Mouse (Mus musculus): ENCODE results near the gene Sp9. TPM values are rescaled to one million over a fixed set of nuclear protein-coding genes. Genes with fewer than 3 reads are reported as not detected.

Gene Sp9
- polyA plus RNA-seq, 1 experiment from 2014 or later: 0.92 TPM

GRCm38 (mm10) chr2:73278131-73278854, 6.6 kb downstream of the Sp9 start:
- Histone ChIP-seq H3K27me3 (ENCODE audit: control insufficient read depth, insufficient read depth, low read length) (peaks cover 60% of the 10 kb centered on the region), H3K9me3 (ENCODE audit: control insufficient read depth, low read length) (no peaks in the 10 kb centered on the region), H3K4me3 (ENCODE audit: low read depth, low read length) (peak overlapping the region; percentile 14; the same call in 1 of the 2 replicates), H3K27ac (replicated peaks; ENCODE audit: low read depth, low read length) (no peak overlapping the region), H3K9ac (ENCODE audit: low read length) (no peak overlapping the region), H3K4me1 (ENCODE audit: control insufficient read depth, insufficient read depth, low read length) (peaks cover 39% of the 10 kb centered on the region), H3K36me3 (ENCODE audit: control insufficient read depth, insufficient read depth, low read length) (no peaks in the 10 kb centered on the region), H3K4me2 (ENCODE audit: low read depth, severe bottlenecking) (peak overlapping the region; percentile 28)
- no peak for ATAC-seq (ENCODE audit: insufficient number of reproducible peaks, low FRiP score, low TSS enrichment, low read depth)
- peak; percentile 96 for DNase-seq (ENCODE audit: low spot score)
- WGBS: 1% methylated on average over 20 of the region's 20 CpGs

- peak overlapping the region; percentile 28 for H3K4me2 ChIP-seq (ENCODE audit: low read depth, severe bottlenecking)
- no peaks in the 10 kb centered on the region for H3K36me3 ChIP-seq (ENCODE audit: control insufficient read depth, insufficient read depth, low read length)
- ATAC-seq (ENCODE audit: insufficient number of reproducible peaks, low FRiP score, low TSS enrichment, low read depth): no peak
- no peaks in the 10 kb centered on the region for H3K9me3 ChIP-seq (ENCODE audit: control insufficient read depth, low read length)
- H3K27me3 ChIP-seq (ENCODE audit: control insufficient read depth, insufficient read depth, low read length): peaks cover 54% of the 10 kb centered on the region
- H3K4me3 ChIP-seq (ENCODE audit: low read depth, low read length): peak overlapping the region; percentile 14; the same call in 1 of the 2 replicates
- H3K27ac ChIP-seq (replicated peaks; ENCODE audit: low read depth, low read length): no peak overlapping the region
- 2% methylated on average over 17 of the region's 17 CpGs for WGBS
- DNase-seq (ENCODE audit: low spot score): no peak
- peaks cover 34% of the 10 kb centered on the region for H3K4me1 ChIP-seq (ENCODE audit: control insufficient read depth, insufficient read depth, low read length)
- no peak overlapping the region for H3K9ac ChIP-seq (ENCODE audit: low read length)
Measured at GRCm38 (mm10) chr2:73278869-73279268, 7.1 kb downstream of the Sp9 start.

GRCm38 (mm10) chr2:73279271-73280038, 7.7 kb downstream of the Sp9 start:
- ATAC-seq (ENCODE audit: insufficient number of reproducible peaks, low FRiP score, low TSS enrichment, low read depth) (no peak), DNase-seq (ENCODE audit: low spot score) (peak; percentile 52)
- H3K4me3 ChIP-seq (ENCODE audit: low read depth, low read length): peak overlapping the region; percentile 14
- no peaks in the 10 kb centered on the region for H3K36me3 ChIP-seq (ENCODE audit: control insufficient read depth, insufficient read depth, low read length)
- H3K4me2 ChIP-seq (ENCODE audit: low read depth, severe bottlenecking): peak overlapping the region; percentile 28
- peaks cover 48% of the 10 kb centered on the region for H3K27me3 ChIP-seq (ENCODE audit: control insufficient read depth, insufficient read depth, low read length)
- no peaks in the 10 kb centered on the region for H3K9me3 ChIP-seq (ENCODE audit: control insufficient read depth, low read length)
- H3K9ac ChIP-seq (ENCODE audit: low read length): no peak overlapping the region
- under 1% methylated on average over 31 of the region's 31 CpGs for WGBS
- peaks cover 33% of the 10 kb centered on the region for H3K4me1 ChIP-seq (ENCODE audit: control insufficient read depth, insufficient read depth, low read length)
- no peak overlapping the region for H3K27ac ChIP-seq (replicated peaks; ENCODE audit: low read depth, low read length)

GRCm38 (mm10) chr2:73280356-73281047, 8.8 kb downstream of the Sp9 start:
- Histone ChIP-seq H3K4me2 (ENCODE audit: low read depth, severe bottlenecking) (peak overlapping the region; percentile 26), H3K36me3 (ENCODE audit: control insufficient read depth, insufficient read depth, low read length) (no peaks in the 10 kb centered on the region), H3K27me3 (ENCODE audit: control insufficient read depth, insufficient read depth, low read length) (peaks cover 48% of the 10 kb centered on the region), H3K4me3 (ENCODE audit: low read depth, low read length) (0 out of 2 replicates have a peak overlapping the region, but pooled peaks have one; percentile 8), H3K9ac (ENCODE audit: low read length) (no peak overlapping the region), H3K9me3 (ENCODE audit: control insufficient read depth, low read length) (no peaks in the 10 kb centered on the region), H3K4me1 (ENCODE audit: control insufficient read depth, insufficient read depth, low read length) (peaks cover 29% of the 10 kb centered on the region), H3K27ac (replicated peaks; ENCODE audit: low read depth, low read length) (no peak overlapping the region)
- WGBS: 2% methylated on average over 33 of the region's 33 CpGs
- DNase-seq (ENCODE audit: low spot score): no peak
- ATAC-seq (ENCODE audit: insufficient number of reproducible peaks, low FRiP score, low TSS enrichment, low read depth): no peak

GRCm38 (mm10) chr2:73281048-73281661, 9.4 kb downstream of the Sp9 start:
- Histone ChIP-seq H3K4me1 (ENCODE audit: control insufficient read depth, insufficient read depth, low read length) (peaks cover 29% of the 10 kb centered on the region), H3K27ac (replicated peaks; ENCODE audit: low read depth, low read length) (no peak overlapping the region), H3K4me2 (ENCODE audit: low read depth, severe bottlenecking) (peak overlapping the region; percentile 26), H3K9me3 (ENCODE audit: control insufficient read depth, low read length) (no peaks in the 10 kb centered on the region), H3K9ac (ENCODE audit: low read length) (no peak overlapping the region), H3K4me3 (ENCODE audit: low read depth, low read length) (0 out of 2 replicates have a peak overlapping the region, but pooled peaks have one; percentile 8), H3K36me3 (ENCODE audit: control insufficient read depth, insufficient read depth, low read length) (no peaks in the 10 kb centered on the region), H3K27me3 (ENCODE audit: control insufficient read depth, insufficient read depth, low read length) (peaks cover 44% of the 10 kb centered on the region)
- WGBS: 10% methylated on average over 22 of the region's 22 CpGs
- DNase-seq (ENCODE audit: low spot score): peak; percentile 62
- ATAC-seq (ENCODE audit: insufficient number of reproducible peaks, low FRiP score, low TSS enrichment, low read depth): no peak

GRCm38 (mm10) chr2:73281707-73282106, 10.0 kb downstream of the Sp9 start:
- Histone ChIP-seq H3K9me3 (ENCODE audit: control insufficient read depth, low read length) (no peaks in the 10 kb centered on the region), H3K4me2 (ENCODE audit: low read depth, severe bottlenecking) (no peak overlapping the region), H3K27ac (replicated peaks; ENCODE audit: low read depth, low read length) (no peak overlapping the region), H3K4me1 (ENCODE audit: control insufficient read depth, insufficient read depth, low read length) (peaks cover 29% of the 10 kb centered on the region), H3K9ac (ENCODE audit: low read length) (no peak overlapping the region), H3K4me3 (ENCODE audit: low read depth, low read length) (no peak overlapping the region), H3K36me3 (ENCODE audit: control insufficient read depth, insufficient read depth, low read length) (no peaks in the 10 kb centered on the region), H3K27me3 (ENCODE audit: control insufficient read depth, insufficient read depth, low read length) (peaks cover 40% of the 10 kb centered on the region)
- ATAC-seq (ENCODE audit: insufficient number of reproducible peaks, low FRiP score, low TSS enrichment, low read depth): no peak
- 8% methylated on average over 7 of the region's 7 CpGs for WGBS
- DNase-seq (ENCODE audit: low spot score): peak; percentile 49

GRCm38 (mm10) chr2:73285630-73286029, 13.9 kb downstream of the Sp9 start:
- H3K27me3 ChIP-seq (ENCODE audit: control insufficient read depth, insufficient read depth, low read length): peaks cover 13% of the 10 kb centered on the region
- DNase-seq (ENCODE audit: low spot score): no peak
- H3K4me2 ChIP-seq (ENCODE audit: low read depth, severe bottlenecking): no peak overlapping the region
- 8% methylated on average over 2 of the region's 2 CpGs for WGBS
- no peaks in the 10 kb centered on the region for H3K9me3 ChIP-seq (ENCODE audit: control insufficient read depth, low read length)
- 0 out of 2 replicates have a peak, but pooled peaks cover 5% of the 10 kb centered on the region for H3K4me1 ChIP-seq (ENCODE audit: control insufficient read depth, insufficient read depth, low read length)
- no peaks in the 10 kb centered on the region for H3K36me3 ChIP-seq (ENCODE audit: control insufficient read depth, insufficient read depth, low read length)
- H3K9ac ChIP-seq (ENCODE audit: low read length): no peak overlapping the region
- no peak overlapping the region for H3K4me3 ChIP-seq (ENCODE audit: low read depth, low read length)
- no peak for ATAC-seq (ENCODE audit: insufficient number of reproducible peaks, low FRiP score, low TSS enrichment, low read depth)
- H3K27ac ChIP-seq (replicated peaks; ENCODE audit: low read depth, low read length): no peak overlapping the region

GRCm38 (mm10) chr2:73291130-73291529, 19.4 kb downstream of the Sp9 start:
- DNase-seq (ENCODE audit: low spot score) (no peak), ATAC-seq (ENCODE audit: insufficient number of reproducible peaks, low FRiP score, low TSS enrichment, low read depth) (no peak)
- H3K27me3 ChIP-seq (ENCODE audit: control insufficient read depth, insufficient read depth, low read length): no peaks in the 10 kb centered on the region
- no peak overlapping the region for H3K4me3 ChIP-seq (ENCODE audit: low read depth, low read length)
- H3K9ac ChIP-seq (ENCODE audit: low read length): no peak overlapping the region
- 91% methylated on average over 4 of the region's 4 CpGs for WGBS
- H3K4me1 ChIP-seq (ENCODE audit: control insufficient read depth, insufficient read depth, low read length): no peaks in the 10 kb centered on the region
- H3K4me2 ChIP-seq (ENCODE audit: low read depth, severe bottlenecking): no peak overlapping the region
- no peak overlapping the region for H3K27ac ChIP-seq (replicated peaks; ENCODE audit: low read depth, low read length)
- no peaks in the 10 kb centered on the region; the same call in 1 of the 2 replicates for H3K36me3 ChIP-seq (ENCODE audit: control insufficient read depth, insufficient read depth, low read length)
- no peaks in the 10 kb centered on the region for H3K9me3 ChIP-seq (ENCODE audit: control insufficient read depth, low read length)

Data from limb, embryonic 11.5 days (tissue).